Mouse (Mus musculus): ENCODE results near the gene Ip6k1.

DNA sequence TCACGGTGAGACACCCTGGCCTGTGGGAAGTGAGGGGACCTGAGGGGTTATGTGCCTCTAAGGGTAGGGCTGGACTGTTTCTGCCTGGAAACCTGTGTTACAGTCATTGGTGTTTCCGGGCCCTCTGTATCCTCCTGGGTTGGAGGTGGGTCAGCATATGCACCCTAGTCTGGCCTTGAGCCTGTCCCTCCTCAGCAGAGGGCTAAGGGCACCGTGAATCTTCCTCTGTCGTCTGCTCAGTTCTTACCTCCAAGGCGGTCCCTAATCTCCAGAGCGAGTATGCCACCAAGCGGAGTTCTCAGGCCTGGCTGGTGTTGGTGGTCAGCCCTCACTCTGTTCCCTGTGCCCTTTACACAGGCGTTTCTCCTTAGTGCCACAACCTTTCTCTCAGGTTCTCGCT, 39.4 kb upstream of the Ip6k1 start:
- no peak for TF ChIP-seq POLR2A (IDR thresholded peaks at IDR 0.05; ENCODE audit: low read depth, low read length)
- no peak for TF ChIP-seq CTCF (conservative IDR thresholded peaks at IDR 0.05; ENCODE audit: insufficient read depth, insufficient read length, low read depth, low read length)
